Mouse (Mus musculus) limb, embryonic 11.5 days (tissue): ENCODE data around the gene Wiz. TPM values are rescaled to one million over a fixed set of nuclear protein-coding genes. Genes with fewer than 3 reads are reported as not detected.

ENCODE experiments used
- ATAC-seq: fragments of 200-750 bp; cut with Nextera tagmentation; 2 replicates; pipeline ENCODE4 v1.8.0; 2017; ENCODE audit warnings: low read depth; ENCODE audit not compliant: insufficient number of reproducible peaks, low FRiP score, low TSS enrichment
- DNase-seq: peaks from one replicate; pipeline ENCODE4 v3.0.0-alpha.2; 2015; ENCODE audit warnings: low spot score
- H3K27ac ChIP-seq: fragments of 300-500 bp; sonication (generic); replicated peaks from 2 replicates; pipeline ENCODE4 v1.5.1; 2014; ENCODE audit warnings: low read depth, mild to moderate bottlenecking, low read length
- H3K27me3 ChIP-seq: fragments of 300-500 bp; sonication (generic); 2 replicates; pipeline ENCODE4 v1.6.1; 2014; ENCODE audit warnings: mild to moderate bottlenecking, low read length, mixed read lengths; ENCODE audit not compliant: control insufficient read depth, insufficient read depth
- H3K36me3 ChIP-seq: fragments of 300-500 bp; sonication (generic); 2 replicates; pipeline ENCODE4 v1.6.1; 2014; ENCODE audit warnings: mild to moderate bottlenecking, low read length, moderate library complexity, mixed read lengths; ENCODE audit not compliant: control insufficient read depth, insufficient read depth
- H3K4me1 ChIP-seq: fragments of 300-500 bp; sonication (generic); 2 replicates; pipeline ENCODE4 v1.6.1; 2014; ENCODE audit warnings: low read length, mixed read lengths; ENCODE audit not compliant: control insufficient read depth, insufficient read depth
- H3K4me2 ChIP-seq: fragments of 300-500 bp; sonication (generic); 2 replicates; pipeline ENCODE4 v1.6.1; 2014; ENCODE audit warnings: low read depth, mild to moderate bottlenecking, moderate library complexity; ENCODE audit not compliant: severe bottlenecking
- H3K4me3 ChIP-seq: fragments of 300-500 bp; sonication (generic); 2 replicates; pipeline ENCODE4 v1.5.1; 2014; ENCODE audit warnings: low read depth, low read length
- H3K9ac ChIP-seq: fragments of 300-500 bp; sonication (generic); 2 replicates; pipeline ENCODE4 v1.6.1; 2014; ENCODE audit warnings: mild to moderate bottlenecking, low read length
- H3K9me3 ChIP-seq: fragments of 300-500 bp; sonication (generic); 2 replicates; pipeline ENCODE4 v1.6.1; 2016; ENCODE audit warnings: low read length; ENCODE audit not compliant: control insufficient read depth
- WGBS: fragments of 180-500 bp; shearing (Covaris S2); extraction: QIAGEN DNeasy Blood & Tissue Kit; methylation state at CpG from one replicate; pipeline ENCODE4 v1.1.7; 2014; 5-methylcytosine and 5-hydroxymethylcytosine counted together
- polyA plus RNA-seq: library from polyadenylated mRNA; unstranded; fragments of >200 nt; fragmentation: Nextera tagmentation; extraction: Ambion mirVana; gene quantifications from 2 replicates; pipeline ENCODE4 v1.2.1, GENCODE M21; 2014

Gene Wiz
- polyA plus RNA-seq, 1 experiment from 2014 or later = 39.7 TPM

DNA sequence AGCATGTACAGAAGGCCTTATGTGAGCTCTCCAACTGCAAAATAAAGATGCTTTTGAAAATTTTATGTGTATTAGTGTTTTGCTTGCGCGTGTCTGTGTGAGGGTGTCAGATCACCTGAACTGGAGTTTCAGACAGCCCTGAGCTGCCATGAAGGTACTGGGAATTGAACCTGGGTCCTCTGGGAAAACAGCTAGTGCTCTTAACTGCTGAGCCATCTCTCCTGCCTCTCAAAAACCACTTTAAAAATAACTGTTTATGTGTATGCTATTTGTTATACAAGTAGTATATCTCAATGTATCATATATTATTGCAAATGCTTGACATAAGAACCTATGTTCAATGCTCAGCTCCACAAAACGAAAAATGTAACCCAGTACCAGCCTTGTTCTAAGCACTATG is 38.0 kb downstream of the Wiz start:
- H3K4me2 ChIP-seq = no peak overlapping the region; the same call in 1 of the 2 replicates
- H3K27me3 ChIP-seq = no peaks in the 10 kb centered on the region
- no peak overlapping the region for H3K27ac ChIP-seq
- 80% methylated on average over 3 of the region's 3 CpGs for WGBS
- H3K9me3 ChIP-seq = no peaks in the 10 kb centered on the region
- H3K36me3 ChIP-seq = peaks cover 17% of the 10 kb centered on the region
- peaks cover 5% of the 10 kb centered on the region for H3K4me1 ChIP-seq
- ATAC-seq (no peak), DNase-seq (no peak)
- H3K9ac ChIP-seq = no peak overlapping the region
- no peak overlapping the region for H3K4me3 ChIP-seq

DNA sequence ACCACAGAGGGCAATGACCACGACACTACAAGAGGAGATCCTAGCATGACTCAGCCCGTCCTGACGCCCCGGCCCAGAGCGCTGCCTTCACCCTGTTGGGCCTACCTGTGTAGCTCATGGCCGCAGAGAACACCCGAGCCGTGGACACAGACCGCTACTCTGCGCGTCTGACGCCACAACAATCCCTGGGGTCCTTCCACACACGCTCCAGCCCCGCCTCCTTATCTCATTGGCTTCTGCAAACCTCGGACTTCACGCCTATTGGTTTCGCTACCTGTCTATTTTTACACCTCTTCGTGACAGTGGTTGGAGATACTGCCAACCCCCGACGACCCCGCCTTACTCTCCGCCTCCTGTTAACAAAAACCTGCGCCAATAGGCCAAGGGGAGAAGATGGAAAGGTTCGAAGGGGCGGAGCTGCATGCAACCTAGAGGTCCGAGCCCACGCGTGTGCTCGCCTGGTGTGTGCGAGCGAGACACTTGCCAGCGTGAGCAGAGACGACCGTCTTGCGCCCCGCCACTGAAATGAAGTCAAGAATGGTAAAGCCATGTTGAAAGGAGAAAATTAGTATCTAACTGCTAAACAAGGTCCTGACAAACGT is 38.8 kb downstream of the Wiz start, which contains the start of gene Akap8l:
TSS of gene Akap8l (minus strand) at position 226 of the 602 bp plus-strand sequence.
- peak; percentile 94 for ATAC-seq
- under 1% methylated on average over 37 of the region's 37 CpGs for WGBS
- Histone ChIP-seq H3K4me1 (peaks cover 5% of the 10 kb centered on the region), H3K9ac (peak within 1 kb of the TSS; percentile 56), H3K4me2 (peak within 1 kb of the TSS; percentile 82), H3K9me3 (no peaks in the 10 kb centered on the region), H3K27ac (no peak within 1 kb of the TSS; the same call in 1 of the 2 replicates), H3K36me3 (peaks cover 12% of the 10 kb centered on the region; the same call in 1 of the 2 replicates), H3K4me3 (peak within 1 kb of the TSS; percentile 48), H3K27me3 (no peaks in the 10 kb centered on the region)
- DNase-seq = peak; percentile 94

DNA sequence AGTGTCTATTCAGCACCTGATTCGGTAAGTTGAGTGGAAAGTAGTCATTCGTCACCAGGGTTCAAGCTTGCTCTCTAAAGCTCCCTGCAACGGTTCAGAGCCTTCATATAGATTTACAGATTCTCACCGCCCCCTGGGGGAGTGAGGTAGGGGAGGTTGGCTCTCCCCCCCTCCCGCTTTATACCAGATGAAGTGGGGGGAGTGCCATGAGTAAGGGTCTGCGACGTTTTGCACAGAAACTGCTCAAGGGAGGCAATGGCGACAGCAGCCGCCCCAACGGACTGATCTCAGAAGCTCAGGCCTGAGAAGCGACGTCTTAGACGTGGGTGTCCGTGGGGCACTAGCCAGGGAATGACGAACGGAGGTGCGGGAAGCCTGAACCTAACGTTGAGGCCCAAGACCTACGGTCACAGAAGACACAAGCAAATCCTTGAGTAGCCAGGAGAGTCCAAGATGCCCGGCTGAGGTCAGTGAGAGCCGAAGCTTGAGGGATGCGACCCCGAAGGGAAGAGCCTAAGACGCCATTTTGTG is 39.3 kb downstream of the Wiz start:
- Histone ChIP-seq H3K27me3 (no peaks in the 10 kb centered on the region), H3K9me3 (no peaks in the 10 kb centered on the region), H3K9ac (peak overlapping the region; percentile 56), H3K4me2 (peak overlapping the region; percentile 82), H3K4me3 (peak overlapping the region; percentile 48), H3K4me1 (peaks cover 5% of the 10 kb centered on the region), H3K27ac (no peak overlapping the region; the same call in 1 of the 2 replicates), H3K36me3 (peaks cover 7% of the 10 kb centered on the region; the same call in 1 of the 2 replicates)
- peak; percentile 28; the same call in 1 of the 2 replicates for ATAC-seq
- DNase-seq = no peak
- under 1% methylated on average over 24 of the region's 24 CpGs for WGBS

DNA sequence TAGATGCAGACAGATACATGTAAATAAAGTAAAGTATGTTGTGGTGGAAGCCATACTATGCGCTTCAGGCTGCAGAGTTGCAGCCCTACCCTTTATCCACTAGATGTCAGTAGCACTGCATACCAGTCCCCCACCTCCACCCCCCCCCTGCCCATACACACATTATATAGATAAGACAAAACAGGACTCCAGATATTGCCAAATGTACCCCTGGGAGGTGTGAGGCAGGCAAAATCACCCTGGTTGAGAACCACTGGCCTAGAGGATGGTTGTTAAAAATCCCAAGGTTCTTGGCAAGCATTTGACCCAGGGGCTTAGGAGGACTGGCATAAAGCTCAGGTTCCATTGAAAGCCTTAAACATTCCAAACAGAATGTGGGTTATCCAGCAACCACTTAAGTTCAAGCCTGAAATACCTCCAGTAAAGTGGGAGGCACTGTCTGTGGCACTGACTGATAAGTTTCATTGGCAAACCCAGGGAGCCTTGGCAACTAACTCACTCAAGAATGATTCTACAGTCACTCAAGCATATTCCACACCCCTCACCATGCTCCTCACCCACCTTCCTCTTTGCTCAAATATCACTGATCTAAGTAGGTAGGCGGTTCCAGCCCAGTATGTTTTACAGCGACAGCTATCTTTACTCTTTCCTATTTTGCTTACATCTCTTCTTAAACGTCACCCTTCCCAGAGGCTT is 40.1 kb downstream of the Wiz start:
- Histone ChIP-seq H3K9me3 (no peaks in the 10 kb centered on the region), H3K36me3 (peaks cover 1% of the 10 kb centered on the region; the same call in 1 of the 2 replicates), H3K9ac (no peak overlapping the region), H3K4me1 (peaks cover 5% of the 10 kb centered on the region), H3K4me3 (peak overlapping the region; percentile 48), H3K27ac (no peak overlapping the region), H3K4me2 (peak overlapping the region; percentile 82), H3K27me3 (no peaks in the 10 kb centered on the region)
- 13% methylated on average over 4 of the region's 4 CpGs for WGBS
- no peak for ATAC-seq
- peak; percentile 44 for DNase-seq

DNA sequence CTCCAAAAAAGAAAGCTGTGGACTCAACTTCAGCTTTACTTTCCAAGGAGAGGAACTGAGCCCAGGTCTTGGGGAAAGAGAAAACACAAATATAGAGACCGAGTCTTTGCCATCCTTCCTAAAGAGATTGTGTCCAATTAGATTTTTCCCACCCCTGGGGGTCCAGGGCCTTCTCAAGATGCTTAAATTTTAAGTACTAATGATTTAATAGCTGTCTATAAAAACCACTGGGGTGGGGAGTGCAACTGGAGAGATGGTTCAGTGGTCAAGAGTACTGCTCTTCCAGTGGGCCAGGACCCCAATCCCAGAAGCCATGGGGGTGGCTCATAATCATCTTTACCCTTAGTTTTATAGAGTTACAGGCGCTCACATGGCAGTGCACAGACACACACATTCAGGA is 40.8 kb downstream of the Wiz start:
- Histone ChIP-seq H3K27ac (no peak overlapping the region), H3K9me3 (no peaks in the 10 kb centered on the region), H3K4me1 (peaks cover 5% of the 10 kb centered on the region), H3K4me3 (no peak overlapping the region), H3K27me3 (no peaks in the 10 kb centered on the region), H3K4me2 (no peak overlapping the region; the same call in 1 of the 2 replicates), H3K9ac (no peak overlapping the region), H3K36me3 (no peaks in the 10 kb centered on the region)
- DNase-seq (no peak), ATAC-seq (no peak)
- 84% methylated on average over 2 of the region's 2 CpGs for WGBS

DNA sequence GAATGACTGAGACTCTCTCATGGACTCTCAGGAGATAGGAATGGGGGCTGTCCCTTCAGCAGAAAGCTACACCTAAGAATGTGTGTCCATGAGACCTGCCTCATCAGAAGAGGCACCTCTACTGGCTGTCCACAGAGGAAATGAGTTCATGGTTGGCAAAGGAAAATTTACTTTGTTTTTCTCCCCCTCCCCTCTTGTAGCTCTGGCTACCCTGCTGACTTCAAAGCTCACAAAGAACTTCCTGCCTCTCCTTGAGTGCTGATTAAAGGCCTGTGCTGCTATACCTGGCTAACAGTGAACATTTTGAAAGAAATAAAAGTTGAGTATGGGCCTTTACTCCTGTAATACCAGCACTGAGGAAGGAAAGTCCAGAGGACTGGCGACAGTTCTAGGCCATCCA is 48.1 kb downstream of the Wiz start:
- Histone ChIP-seq H3K27ac (no peak overlapping the region), H3K27me3 (no peaks in the 10 kb centered on the region), H3K9me3 (no peaks in the 10 kb centered on the region), H3K4me1 (no peaks in the 10 kb centered on the region), H3K9ac (no peak overlapping the region), H3K4me3 (no peak overlapping the region), H3K4me2 (no peak overlapping the region), H3K36me3 (peaks cover 13% of the 10 kb centered on the region)
- no peak for ATAC-seq
- no peak for DNase-seq
- 81% methylated on average over 1 of the region's 1 CpGs for WGBS

DNA sequence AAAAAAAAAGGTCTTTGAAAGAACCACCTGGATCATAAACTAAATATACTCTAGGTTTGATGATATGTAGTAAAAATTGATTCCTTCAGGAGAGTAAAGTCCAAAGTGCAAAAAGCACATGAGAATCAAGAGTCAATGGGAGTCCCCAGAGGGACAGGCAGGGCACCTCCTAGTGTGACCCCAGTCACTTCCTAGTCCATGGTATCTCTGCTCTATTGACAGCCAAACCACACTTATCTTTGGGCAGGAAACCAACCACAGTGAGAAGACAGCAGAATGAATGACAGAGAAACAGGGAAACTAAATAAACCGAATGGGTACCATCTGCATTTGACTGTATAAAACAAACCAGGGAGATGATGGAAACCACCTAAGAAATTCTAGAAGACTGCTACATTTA is 49.1 kb downstream of the Wiz start:
- WGBS = 91% methylated on average over 1 of the region's 1 CpGs
- DNase-seq (no peak), ATAC-seq (no peak)
- Histone ChIP-seq H3K27me3 (no peaks in the 10 kb centered on the region), H3K4me2 (no peak overlapping the region), H3K9ac (no peak overlapping the region), H3K27ac (no peak overlapping the region), H3K4me3 (no peak overlapping the region), H3K9me3 (no peaks in the 10 kb centered on the region), H3K36me3 (peaks cover 15% of the 10 kb centered on the region), H3K4me1 (no peaks in the 10 kb centered on the region)

DNA sequence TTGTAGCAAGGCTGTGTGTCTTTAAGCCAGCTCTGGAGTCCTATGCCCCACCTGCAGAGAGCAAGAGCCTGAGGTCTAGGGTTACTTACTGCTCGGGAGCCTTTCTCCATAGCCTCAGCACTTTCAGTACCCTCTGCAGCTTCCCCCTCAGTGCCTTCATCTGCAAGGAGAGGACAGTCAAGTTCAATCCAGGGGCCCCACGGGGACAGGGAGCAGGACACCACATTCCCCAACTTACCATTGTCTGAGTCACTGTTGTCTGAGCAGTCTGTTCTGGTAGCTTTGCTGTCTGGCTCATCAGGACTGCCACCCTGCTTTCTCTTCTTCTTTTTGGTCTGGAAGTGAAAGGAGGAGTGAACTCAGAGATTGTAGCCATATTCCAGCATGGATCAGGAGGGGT is 53.4 kb downstream of the Wiz start:
- Histone ChIP-seq H3K36me3 (peaks cover 39% of the 10 kb centered on the region), H3K27me3 (no peaks in the 10 kb centered on the region), H3K4me1 (no peaks in the 10 kb centered on the region), H3K27ac (no peak overlapping the region), H3K9ac (no peak overlapping the region), H3K4me2 (no peak overlapping the region), H3K9me3 (no peaks in the 10 kb centered on the region), H3K4me3 (no peak overlapping the region)
- 83% methylated on average over 2 of the region's 2 CpGs for WGBS
- DNase-seq = no peak
- no peak for ATAC-seq
